Mouse (Mus musculus): ENCODE measurements around the gene Ccl3.
A peak's percentile ranks its signal among the peaks of the same experiment; 100 is the strongest.

The Ccl3 gene

DNA sequence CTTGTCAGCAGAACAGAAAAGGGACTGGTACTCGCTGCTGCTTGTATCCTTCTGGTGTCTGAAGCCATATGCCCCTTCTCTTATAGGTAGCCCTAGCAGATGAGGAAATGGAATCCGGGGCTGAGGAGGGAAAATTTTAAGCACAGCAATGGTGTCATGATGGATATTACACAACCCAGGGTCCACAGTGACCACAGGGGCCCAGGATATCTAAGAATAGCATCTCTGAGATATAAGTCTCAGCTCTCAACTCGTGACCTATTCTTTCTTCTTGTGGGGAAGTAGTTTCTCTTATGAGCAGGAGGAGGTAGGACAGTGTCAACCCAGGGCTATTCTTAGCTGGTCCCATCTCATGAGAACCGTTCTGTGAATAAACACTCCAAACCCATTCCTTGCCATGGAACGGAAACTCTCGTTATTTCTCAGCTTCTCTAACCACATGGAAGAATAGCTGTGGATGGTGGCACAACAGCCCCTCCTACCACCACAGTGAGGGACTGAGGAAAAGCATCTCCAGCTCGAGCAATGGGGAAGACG is at the start of gene Ccl3:
Ccl3 (minus strand) TSS at position 51 of the 537 bp plus-strand sequence.
- no peak for DNase-seq (ENCODE audit: low spot score in 2 of 2)

DNA sequence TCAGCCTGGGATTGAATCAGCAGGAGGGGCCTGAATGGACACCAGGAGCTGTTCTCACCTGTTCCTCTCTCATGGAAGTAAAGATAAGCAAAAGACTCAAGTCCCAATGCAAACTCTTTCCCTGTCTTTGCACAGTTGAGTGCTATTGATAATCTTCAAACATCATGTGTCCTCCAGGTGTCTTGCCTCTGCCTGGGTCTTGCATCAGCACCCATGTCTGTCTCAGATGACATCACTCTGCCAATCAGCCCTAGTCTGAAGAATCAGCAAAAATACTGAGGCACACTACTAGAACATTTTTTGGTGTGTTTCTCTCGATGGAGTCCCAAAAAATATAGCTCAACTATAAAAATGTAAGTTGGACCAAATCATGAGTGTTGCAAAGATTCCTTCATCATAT is 42.9 kb upstream of the Ccl3 start:
- no peak for DNase-seq (ENCODE audit: low spot score in 2 of 2)

DNA sequence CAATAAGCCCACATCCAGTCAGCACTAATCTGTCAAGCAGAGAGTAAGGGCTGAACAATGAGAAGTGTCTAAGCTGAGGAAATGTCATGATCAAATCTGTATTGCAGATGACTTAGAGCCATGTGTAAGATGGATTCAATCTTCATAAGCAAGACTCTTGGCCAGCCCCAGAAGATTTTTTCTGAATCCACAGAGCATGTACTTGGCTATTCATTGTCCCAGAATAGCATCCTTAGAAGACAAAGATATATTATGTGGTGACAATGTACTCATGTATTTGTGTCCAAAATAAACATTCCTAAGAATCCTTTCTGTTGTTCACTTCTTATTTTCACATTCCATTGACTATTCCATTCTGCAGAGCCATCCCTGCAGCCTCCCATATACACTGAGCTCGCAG is 40.8 kb upstream of the Ccl3 start:
- no peak for DNase-seq (ENCODE audit: low spot score in 2 of 2)

DNA sequence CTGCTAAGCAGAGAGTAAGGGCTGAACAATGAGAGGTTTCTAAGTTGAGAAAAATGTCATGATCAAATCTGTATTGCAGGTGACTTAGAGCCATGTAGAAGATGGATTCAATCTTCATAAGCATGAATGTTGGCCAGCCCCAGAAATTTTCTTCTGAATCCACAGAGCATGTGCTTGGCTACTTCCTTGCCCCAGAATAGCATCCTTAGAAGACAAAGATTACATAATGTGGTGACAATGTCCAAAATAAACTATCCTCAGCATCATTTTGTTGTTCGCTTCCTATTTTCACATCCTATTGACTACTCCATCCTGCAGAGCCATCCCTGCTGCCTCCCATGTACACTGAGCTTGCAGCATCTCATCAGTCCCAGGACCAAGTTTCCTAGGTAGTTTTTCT is 26.5 kb upstream of the Ccl3 start:
- DNase-seq (ENCODE audit: low spot score in 2 of 2), result no peak

DNA sequence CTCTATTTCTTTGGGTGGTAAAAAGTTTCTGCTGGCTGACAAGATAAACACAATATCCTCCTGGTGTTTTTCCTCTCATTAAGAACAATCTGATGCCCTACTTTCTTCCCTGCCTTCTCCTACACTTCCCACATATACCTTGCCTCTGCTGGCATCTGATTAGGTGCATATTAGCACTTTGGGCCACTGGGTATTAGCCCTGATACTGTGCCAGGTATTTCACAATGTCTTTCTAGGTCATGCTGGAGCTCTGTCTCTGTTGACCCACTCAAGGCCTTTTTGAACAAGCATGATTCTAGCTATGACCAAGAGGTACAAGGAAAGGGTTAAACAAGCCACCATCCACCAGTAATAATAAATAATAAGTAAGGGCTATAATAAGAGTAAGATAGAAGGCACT is 22.6 kb upstream of the Ccl3 start:
- no peak for DNase-seq (ENCODE audit: low spot score in 2 of 2)

DNA sequence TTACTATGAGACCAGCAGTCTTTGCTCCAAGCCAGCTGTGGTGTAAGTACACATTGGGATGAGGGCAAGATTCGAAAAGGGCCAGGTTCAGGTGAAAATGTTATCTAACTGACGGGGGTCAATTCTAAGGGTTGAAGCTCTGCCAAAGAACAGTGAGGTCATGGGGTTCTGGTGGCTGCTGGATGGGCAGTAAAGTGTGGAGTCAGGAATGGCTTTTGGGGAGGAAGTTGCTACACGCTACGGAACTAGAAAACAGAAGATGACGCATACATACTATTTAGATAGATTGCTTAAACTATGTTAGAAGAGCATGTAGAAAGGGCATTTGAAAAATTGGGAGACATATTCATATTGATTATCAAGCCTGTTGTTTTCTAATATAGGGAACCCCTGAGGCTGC is 14.4 kb upstream of the Ccl3 start:
- no peak for DNase-seq (ENCODE audit: low spot score in 2 of 2)

DNA sequence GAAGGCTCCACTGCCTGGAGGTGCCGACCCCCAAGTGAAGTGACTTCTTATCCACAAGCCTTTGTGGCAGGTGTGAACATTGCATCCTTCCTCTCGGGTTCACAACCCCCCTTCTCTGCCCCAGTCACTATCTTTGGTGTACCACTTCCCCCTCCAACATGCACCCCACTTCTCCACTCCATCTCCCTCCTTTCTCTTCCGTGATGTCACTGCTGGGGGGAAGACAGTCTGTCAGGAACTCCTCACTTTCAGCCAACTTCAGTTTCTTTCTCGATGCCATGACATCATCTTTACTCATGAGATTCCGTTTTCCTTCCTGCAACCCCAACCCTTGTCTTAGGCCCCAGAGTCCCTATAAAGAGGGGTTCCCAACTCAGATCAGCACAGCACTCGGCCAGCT is 13.0 kb upstream of the Ccl3 start, which contains the start of gene Ccl4:
Ccl4 (plus strand) TSS at position 381 of the 400 bp plus-strand sequence.
- no peak for DNase-seq (ENCODE audit: low spot score in 2 of 2)

DNA sequence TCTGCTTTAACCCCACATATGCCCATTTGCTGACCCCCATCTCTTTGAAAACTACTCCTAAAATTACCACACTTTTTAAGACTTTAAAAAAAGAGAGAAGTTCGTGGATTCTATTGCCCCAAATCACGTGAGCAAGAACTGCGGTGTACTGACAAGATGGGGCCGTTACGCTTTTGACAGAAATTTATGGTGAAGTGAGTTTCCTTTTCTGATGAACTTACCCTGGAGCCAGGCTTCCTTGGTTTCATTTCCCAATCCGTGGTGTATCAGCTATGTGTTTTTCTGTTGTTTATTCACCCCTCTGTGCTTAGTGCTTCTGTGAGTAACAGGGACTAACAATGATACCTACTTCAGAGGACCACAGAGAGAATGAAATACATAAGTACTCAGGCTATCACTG is 9.6 kb upstream of the Ccl3 start:
- no peak for DNase-seq (ENCODE audit: low spot score in 2 of 2)

DNA sequence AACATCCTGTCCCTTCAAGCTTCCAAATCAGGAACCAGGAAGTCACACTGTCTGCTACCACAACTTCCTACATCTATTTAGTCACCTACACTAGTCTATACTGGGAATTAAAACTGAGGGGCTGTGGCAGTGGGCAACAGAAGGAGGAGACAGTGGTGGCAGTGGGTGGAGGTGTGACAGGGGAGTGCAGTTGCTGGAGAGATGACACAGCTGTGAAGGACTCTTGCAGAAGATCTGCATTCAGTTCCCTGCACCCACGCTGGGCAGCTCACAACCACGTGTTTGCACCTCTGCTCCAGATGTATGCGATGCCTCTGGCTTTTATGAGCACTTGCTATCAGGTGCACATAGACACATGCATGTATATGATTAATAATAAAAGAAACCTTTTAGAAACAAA is 8.4 kb upstream of the Ccl3 start:
- no peak for DNase-seq (ENCODE audit: low spot score in 2 of 2)

DNA sequence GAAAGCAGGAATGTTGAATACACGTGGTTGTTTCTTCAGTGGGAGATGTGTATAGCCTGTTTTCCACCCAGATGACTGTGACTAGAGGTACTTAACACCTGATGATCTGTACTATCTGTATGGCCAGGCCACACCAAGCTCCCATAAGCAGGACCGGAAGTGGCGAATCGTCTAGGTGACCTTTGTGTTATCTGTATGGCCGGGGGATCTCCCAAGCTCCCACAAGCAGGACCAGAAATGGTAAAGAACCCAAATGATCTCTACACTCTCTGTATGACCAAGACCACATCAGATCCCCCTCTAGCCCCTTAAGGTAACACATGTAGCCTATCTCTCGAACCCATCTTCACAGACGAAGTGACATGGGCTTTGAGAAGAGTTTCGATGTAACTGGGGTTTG is 5.5 kb upstream of the Ccl3 start:
- no peak for DNase-seq (ENCODE audit: low spot score in 2 of 2)

DNA sequence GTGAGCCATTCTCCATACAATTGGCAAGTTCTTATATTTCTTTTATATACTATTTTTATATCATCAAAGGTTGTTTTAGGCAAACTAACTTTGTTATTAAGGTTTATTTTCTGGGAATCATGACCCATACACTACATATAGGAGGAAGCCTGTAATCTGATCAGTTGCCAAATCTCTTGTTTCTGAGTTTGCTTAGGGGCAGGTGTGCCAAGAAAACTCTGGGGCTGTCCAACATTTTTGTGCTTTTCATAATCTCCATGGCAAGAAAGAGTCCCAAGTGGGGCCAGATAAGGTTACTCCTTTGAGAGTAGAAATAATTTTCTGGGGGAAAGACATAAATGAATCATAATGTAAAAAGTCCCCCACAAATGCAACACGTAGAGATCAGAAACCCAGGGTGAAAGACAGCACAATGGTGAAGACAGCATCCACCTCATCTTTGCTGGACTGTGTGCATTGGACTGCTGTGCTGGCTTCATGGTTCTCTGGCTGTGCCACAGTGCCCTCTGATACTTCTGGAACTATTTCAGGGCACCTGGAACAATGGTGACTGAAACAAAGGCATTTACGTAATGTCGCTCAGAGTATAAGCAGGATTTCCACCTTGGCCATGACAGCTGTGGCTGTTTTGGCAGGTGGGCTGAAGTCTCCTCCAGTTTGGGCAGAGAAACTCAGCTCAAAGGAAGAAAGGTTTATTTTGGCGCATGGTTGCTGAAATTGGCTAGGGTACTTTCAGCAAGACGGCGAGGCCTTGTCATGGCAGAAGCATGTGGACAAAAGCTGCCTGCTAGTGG is 2.6 kb downstream of the Ccl3 start:
- no peak for DNase-seq (ENCODE audit: low spot score in 2 of 2)

DNA sequence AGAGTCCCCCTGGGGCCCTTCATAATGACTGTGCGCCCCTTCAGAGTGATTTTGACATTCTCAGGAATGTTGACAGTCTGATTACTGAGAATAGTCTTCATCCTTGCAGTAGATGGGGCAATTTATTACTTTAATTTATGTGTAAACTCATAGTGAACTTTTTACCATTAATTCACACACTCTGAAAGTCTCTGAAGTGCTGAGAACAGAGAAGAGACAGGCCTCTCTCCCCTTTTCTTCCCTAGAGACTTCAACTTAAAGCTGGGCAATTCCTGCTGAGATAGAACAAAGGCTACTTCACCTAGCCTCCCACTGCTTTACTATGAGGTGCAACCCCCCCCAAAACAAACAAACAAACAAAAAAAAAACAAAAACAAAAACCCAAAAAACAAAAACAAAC is 3.6 kb downstream of the Ccl3 start, which contains the start of gene Rpl9-ps1:
Rpl9-ps1 (minus strand) TSS at position 101 of the 400 bp plus-strand sequence.
- DNase-seq (ENCODE audit: low spot score in 2 of 2), result no peak

DNA sequence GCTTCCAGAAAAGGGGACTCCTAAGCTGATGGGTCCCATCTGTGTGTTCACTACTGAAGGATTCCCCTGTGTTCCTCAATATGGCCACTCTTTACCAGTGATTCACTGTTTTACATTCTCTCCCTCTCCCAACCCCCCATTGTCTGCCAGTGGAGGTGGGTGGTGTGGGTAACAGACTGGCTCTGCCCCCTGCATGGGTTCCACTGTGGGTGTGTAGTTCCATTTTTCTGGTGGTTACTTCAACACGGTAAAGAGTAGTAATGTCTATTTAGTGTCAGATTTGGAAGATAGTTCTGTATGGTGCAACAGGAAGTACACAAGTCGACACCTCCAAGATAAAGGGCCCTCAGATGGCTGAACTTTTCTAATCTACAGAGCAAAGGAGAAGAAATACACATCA is 7.9 kb downstream of the Ccl3 start:
- no peak for DNase-seq (ENCODE audit: low spot score in 2 of 2)

DNA sequence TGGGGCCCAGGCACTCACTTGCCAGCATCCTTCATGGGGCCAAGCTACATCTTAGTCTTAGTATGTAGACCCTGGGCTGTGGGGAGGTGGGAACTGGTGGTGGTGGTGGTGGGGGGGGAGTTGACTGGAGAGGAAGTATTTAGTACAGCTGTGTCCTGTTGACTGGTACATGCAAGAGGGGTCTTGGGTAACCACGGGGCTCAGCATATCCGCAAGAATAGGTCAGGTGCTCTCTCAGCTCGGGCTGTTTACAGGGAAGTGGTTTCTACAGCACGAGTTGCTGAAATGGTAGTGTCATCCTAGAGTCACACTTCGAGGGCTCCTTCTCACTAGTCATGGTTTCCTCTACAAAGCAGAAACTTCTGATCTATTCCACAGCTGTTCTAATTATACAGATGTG is 9.0 kb downstream of the Ccl3 start:
- peak; percentile 49 to 68 for DNase-seq (ENCODE audit: low spot score in 2 of 2)

DNA sequence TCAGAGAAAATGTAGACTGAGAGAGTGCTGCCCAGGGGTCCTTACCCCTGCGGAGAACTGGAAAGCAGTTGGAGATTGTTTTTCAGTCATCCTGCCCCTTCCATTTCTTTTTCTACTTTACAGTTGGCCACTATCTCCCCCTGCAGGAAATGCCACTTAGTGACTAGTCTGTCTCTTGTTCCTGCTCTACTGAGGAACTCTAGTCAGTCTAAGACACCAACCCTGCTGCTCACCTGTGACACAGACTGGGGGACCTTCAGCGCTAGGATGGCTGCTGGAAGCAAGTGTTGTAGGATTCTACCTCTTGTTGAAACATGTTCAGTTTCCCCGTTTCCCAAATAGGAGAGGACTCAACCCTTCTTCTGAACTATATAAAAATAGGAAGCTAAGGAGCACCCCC is 9.6 kb downstream of the Ccl3 start:
- DNase-seq (ENCODE audit: low spot score in 2 of 2), result peak; percentile 23 to 66

DNA sequence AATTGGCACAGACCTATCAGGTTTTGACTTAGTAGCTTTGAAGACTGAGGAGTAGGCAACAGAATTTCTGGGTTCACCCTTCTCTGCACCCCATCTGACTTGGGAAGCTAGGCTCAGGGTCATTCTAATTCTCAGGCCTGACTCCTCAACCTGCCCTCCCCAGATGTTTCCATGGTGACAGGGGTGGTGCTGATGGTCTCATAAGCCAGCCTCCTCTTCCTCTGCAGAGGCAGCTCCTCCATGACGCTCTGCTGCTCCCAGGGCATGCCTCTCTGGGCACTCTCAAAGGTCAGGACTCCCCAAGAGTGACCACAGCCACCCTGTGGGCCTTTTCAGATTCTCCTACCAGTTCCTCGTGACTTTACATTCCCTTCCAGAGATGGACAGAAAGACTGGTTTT is 10.2 kb downstream of the Ccl3 start:
- no peak for DNase-seq (ENCODE audit: low spot score in 2 of 2)

DNA sequence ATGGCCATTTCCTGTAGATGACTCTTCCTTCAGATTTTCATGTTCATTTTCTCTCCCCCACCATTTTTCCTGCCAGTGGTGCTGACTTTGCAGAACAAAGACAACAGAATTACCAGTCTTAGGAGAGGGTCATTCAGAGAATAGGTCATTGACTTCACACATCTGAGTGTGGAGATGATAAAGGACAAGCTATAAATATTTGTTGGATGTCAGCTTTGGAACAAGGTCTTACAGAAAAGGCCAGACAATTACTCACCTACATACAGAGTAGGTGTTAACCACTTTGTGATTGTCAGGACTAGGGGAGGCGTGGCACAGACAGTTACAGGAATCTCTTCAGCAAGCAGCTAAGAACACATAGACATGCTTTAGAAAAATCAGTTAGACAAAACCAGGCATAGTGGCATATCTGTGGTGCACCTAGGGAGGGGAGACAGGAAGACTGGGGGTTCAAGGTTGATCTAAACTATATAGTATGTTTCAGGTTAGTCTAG is 12.4 kb downstream of the Ccl3 start:
- no peak for DNase-seq (ENCODE audit: low spot score in 2 of 2)

DNA sequence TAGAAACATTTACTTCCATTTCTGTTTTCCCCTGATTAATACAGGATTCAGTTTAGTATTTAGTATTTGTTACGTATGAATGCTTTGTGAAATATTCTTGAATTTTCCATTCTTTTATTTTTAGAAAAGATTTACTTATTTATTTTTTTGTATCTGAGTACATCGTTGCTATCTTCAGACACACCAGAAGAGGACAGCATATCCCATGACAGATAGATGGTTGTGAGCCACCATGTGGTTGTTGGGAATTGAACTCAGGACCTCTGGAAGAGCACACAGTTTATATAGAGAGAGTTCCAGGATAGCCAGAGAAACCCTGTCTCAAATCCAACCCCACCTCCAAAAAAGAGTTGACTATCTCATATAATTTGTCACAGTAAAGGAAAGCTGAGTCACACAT is 14.3 kb downstream of the Ccl3 start:
- DNase-seq (ENCODE audit: low spot score in 2 of 2), result no peak

DNA sequence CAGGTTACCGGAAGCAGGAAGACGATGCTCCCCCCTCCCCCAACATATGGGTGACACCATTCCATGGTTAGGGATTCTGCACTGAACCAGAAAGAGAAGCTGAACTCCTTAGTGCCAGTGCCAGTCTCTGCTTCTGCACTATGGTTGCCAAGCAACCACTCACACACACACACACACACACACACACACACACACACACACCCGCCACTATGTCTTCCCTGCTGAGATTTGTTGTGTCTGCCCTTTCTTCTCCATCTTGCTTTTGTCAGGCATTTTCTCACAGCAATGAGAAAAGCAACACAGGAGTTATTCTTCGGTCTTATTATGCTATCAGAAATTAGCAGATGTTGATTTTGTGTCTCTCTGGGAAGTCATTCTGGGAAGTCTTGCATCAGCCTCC is 14.7 kb downstream of the Ccl3 start:
- no peak for DNase-seq (ENCODE audit: low spot score in 2 of 2)

DNA sequence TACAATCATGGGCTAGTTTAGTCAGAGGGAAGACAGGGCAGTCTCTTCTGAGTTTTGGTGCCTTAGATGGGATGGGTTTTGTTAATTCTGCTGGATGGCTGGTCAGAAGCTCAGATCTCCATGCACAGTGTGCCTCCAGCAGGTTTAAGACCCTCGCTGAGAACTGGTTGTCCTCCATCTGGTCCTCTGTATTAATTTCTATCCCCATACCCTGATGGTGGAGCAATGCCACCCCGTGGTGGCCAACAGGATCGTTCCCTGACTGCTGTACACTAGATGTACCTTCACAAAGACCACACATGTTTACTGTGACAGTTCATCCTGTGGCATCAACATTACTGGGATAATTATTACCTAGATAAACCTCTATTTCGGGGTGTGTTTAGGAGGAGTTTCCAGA is 16.4 kb downstream of the Ccl3 start:
- DNase-seq (ENCODE audit: low spot score in 2 of 2), result no peak

DNA sequence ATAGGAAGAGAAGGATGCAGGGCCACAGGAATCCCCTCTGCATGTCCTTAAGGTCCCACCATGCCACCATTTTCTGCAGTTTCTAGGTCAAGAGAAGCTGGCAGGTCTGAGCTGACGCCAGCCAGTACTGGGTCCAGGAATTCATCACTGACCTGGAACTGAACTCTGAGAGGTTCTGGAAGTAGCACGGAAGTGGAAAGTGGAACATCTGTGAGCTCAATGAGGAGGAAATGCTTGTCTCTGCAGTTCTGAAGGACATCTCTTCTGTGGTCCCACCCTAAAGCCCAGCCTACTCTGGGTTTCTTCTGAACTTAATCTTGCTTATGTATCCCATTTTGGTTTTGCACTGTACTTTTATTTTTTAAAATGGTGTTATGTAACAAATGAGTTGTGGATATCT is 18.1 kb downstream of the Ccl3 start:
- DNase-seq (ENCODE audit: low spot score in 2 of 2), result no peak

DNA sequence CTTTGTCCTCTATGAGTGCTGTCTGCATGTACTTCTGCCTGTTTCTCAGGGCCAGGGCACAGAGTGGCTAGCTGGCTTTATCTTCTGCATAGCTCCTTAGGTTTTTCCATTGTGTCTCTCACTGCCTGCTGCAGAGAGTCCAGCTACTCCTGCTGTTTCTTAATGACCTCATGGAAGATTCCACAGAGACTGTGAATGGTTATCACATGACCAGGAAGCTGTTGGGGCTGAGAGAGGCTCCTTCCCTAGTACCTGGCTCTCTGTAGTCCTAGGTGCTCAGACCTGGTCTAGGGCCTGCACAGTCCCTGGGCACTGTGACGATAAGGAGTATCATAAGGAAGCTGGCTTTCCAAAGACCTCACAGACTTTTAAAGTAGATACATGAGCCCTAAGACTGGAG is 18.5 kb downstream of the Ccl3 start:
- DNase-seq (ENCODE audit: low spot score in 2 of 2), result no peak

DNA sequence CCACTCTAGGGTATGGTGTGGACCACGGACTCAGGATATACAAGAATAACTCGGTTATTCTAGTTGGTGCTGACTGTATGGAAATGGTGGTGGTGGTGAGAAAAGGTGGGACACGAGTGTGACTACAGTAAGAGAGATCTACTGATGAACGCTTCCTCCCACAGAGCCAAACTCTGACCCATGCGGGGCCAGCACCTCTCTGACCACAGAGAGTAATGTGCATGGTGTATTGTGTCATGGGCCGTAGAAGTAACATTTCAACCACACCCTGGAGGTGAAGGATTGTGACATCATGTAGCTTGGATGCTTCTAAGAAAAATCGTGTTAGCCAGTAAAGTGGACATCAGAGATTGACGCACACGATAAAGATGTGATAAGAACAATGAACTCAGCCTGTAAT is 20.3 kb downstream of the Ccl3 start:
- DNase-seq (ENCODE audit: low spot score in 2 of 2), result no peak

DNA sequence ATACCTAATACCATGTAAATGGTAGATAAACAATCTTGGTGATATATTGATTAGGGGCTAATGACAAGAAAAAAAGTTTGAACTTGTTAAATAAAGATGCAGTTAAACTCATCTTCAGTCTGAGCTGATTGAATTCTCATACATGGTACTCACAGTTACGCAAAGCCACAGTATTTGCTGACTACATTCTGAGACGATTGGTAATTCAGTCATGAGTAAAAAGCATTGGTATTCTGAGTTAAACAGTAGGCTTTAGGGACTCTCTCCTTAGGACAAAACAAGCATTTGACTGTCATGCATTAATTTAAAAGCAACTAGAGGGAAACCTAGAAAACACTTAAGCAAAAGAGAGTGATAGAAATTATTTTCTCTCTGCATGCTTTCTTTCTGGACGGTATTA is 25.6 kb downstream of the Ccl3 start:
- no peak for DNase-seq (ENCODE audit: low spot score in 2 of 2)

Measured in spleen, postnatal 4 days (tissue).